Mouse (Mus musculus): ENCODE measurements around the gene Cep152. TPM values are rescaled to one million over a fixed set of nuclear protein-coding genes. Genes with fewer than 3 reads are reported as not detected.

Gene Cep152
- total RNA-seq, 2 experiments from 2014 or later: 1.4 to 1.5 TPM

DNA sequence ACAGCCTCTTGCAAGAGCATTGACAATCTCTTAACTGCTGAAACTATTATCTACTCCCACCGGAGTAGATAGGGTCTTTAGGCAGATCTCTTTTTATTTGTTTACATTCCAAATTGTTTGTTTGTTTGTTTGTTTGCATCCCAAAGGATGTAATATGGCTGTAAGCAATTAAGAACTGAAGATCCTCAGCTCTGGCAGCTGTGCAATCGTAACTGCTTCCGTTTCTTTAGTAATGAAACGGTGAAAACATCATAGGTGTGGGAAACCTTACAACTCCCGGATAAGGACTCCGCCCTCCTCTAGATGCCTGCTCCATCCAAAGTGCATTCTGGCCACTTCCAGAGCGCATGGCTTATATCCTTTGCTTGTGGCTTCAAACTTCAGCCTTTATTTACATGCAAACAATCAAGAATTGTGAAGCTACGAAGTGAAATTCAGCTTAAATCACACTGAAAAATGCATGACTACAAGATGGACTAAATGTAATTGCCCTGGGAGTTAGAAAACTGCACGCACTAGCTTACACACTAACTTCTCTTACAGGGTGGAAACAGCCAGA, 707 bp downstream of the Cep152 start:
- DNase-seq: no peak

DNA sequence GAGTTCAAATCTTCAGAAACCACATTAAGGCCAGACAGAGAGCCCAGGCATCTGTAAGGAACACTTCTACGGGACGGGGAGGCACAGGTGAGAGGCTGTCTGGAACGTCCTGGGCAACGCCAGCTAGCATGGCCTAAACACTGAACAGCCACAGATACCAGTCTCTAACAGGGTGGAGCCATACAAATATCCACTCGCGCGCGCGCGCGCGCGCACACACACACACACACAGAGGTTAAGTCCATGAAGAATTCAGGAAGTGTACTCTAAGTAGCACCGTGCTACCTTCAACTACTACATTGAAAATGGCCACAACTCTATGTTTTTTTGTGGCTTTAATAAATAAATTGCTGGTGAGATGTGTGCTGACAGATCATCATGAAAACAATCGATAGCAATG, 1.7 kb downstream of the Cep152 start:
- no peak for DNase-seq

GRCm38 (mm10) chr2:125620213-125620907, 4.6 kb downstream of the Cep152 start:
- DNase-seq: no peak

DNA sequence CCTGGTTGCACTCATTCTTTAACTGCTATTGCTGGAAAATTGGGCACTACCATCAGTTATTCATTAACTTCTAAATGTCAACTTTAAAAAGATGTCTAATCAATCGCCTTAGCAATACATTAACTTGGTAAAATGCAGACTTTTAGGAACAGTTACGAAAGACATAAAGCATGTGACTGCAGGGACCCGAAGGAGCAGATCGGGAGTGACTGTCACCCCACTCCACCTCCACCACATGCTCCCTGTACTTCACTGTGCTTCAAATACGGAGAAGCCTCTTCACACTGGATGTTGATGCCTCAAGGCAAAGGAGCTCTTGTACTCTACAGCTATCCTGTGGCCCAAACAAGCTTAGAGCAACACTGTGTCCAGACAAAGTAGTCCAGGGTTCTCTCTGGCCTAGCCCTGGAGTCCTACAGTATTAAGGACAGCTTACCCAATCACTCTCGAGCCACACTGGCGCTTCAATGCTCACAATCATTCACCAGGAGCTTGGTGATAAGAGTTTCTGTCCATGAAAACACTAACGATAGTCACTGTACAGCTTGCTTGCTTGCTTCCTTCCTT, 9.0 kb downstream of the Cep152 start:
- DNase-seq: no peak

DNA sequence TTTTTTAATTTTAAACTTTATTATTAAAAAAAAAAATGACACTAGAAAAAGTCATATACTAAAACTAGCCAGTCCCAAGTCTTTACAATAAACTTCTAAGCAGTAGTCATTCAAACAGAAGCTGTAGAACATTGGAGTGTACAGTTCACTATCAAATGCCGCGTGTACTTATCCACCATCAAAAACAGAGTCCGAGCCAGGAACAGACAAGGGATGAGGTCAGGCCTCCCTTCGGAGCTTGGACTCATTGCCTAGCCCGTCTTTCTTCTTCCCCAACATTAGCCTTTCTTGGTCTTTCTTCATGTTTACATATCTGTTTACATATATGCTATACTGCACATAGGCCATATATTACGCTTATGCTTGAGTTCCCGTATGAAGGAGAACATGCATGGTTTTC, 9.5 kb downstream of the Cep152 start:
- no peak for DNase-seq

DNA sequence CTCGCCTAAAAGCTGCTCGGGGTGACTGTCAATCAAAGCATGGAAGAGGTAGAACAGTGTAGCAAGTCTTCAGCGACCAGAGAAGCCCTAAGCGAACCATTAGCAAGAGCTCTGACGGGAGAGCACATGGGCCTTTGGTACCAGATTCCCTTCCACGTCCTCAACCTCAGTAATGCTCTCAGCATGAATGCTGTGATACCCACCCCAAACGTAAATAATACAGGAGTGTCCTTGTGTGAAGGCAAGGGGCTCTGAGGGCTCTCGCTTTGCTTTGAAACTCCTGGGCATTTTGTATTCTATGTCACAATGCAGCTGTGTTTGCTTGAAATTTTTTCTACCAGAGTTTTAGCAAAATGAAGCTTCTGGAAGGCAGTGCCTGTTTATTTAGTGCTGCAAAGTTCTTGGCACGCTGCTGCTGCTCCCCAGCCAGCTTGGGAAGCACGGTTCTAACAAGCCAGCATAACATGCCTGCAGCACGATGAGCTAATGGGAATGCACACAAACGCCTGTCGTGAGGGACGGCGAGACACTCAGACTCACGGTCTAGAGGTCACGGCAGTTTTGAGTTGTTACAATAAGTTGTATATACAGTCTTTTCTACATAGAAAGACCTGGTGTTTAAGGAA, 18.6 kb downstream of the Cep152 start:
- peak; percentile 67 to 76 for DNase-seq

DNA sequence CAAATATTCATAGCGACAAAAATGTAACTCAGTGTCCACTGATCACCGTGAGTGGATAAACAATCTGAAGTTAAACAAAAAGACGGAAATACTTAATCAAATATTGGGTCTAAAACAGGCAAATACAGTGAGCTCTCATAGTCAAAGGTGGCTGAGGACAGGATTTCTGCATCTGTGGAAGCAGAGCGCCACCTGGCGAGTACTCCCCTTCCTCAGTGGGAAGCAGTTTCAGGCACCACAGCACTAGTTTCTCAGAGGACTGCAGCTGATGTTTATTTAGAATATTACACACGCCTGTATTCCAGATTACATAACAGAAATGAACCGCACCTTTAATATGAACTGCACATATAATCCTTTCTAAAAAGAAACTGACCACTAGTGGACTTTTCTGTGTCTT, 20.3 kb downstream of the Cep152 start:
- DNase-seq: peak; percentile 57 to 82

DNA sequence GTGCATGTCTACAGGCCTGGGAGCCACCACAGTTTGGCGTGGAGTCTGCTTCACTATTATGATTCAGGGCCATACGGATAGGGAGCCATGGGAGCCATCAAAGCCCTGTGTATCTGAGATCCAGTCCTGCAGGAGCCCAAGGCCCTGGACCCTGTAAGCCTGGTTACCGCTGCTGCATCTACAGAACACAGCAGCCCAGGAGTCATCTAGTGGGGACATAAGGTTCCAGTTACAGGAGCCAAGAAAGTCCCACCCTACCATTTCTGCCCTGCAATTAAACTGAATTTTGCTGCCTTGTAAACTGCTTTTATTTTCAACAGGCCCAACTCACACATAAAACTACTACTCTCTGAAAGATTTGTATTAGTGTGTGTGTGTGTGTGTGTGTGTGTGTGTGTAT, 21.9 kb downstream of the Cep152 start:
- DNase-seq: no peak

DNA sequence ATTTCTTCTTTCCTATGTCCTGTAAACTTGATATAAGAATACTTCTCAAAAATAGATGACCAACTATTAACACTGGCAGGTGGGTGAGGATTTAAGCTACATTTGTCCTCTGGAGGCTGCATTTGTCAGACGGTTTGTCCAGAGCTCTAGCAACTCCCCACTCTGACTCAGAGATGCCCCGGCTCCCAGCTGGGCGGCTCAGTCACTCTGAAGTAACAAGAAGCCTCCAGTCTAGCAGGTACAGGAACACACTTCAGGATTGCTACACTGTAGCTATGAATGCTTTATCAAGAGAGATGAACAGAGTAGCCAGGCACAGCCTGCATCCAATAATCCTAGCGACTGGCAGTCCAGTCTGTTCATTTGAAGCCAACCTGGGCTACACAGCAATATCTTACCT, 26.0 kb downstream of the Cep152 start:
- DNase-seq: no peak

DNA sequence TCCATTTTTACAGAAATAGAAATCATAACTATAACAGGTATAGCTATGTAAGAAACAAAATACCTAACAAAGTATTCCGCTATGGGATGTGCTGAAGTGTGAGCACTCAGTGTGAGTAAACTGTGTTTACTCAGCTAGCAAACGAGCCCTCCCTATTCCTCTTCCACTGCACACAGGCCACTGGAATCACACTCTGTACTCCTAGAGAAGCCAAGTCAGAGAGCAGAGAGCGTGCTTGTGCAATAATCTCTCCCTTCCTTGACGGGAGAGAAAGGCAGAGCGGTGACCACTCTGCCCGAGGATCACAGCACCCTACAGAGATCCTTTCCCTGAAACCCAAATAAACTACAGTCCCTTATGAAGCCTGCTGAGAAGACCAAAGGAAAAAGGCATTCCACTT, 26.7 kb downstream of the Cep152 start:
- DNase-seq: peak; percentile 25 to 58

- no peak for DNase-seq
Measured at GRCm38 (mm10) chr2:125594786-125595185, 30.1 kb downstream of the Cep152 start.

DNA sequence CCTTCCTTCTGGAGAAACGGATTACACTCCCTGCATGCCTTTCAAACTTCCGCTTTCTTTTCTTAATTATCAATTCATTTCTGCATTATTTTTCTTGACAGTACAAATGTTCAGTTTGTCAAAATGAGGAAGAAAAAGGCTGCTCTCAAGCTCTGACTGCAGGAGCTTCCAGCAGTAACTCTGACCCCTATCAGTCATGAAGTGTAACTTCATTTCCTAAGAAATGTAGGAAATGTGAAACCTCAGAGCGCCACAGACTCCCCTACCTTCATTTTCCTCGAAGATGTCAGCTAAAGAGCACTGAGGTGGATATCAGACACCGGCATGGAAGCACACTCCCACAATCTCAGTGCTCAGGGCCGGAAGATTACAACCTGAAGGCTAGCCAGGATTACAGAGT, 30.8 kb downstream of the Cep152 start:
- no peak for DNase-seq

DNA sequence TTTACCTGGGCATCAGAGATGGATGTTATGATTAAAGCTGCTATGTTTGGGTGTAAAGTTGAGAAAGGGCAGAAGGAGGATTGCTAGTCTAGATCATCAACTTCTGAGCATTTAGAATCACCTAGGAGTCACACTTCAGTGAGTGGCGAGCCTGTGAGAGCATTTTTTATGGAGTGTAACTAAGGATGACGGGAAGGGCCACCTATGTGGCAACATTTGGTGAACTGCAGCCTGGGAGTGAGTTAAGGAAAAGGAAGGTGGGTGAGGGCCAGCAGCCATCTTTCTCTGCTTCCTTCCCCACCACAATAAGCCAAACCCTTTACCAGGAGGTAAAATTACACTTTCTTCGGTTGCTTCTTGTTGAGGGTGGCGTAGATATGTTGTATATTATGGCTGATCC, 33.0 kb downstream of the Cep152 start:
- no peak for DNase-seq

DNA sequence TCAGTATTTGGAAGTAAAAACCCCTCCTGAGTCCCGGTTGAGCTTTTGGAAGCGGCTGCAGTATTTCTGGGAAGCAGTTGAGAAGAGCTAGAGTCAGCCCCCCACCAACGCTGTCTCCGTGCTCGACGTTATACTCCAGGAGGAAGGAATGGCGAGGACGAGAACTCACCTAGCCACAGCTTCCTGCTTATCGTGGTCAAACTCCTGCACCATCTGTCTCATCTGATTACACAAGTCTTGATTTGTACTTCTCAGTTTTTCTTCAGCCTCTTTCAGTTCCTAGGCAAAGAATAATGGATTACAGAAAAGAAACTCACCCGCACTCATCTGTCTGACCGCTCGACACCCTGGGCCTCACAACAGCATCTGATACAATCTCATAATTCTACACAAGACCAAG, 35.6 kb downstream of the Cep152 start:
- no peak for DNase-seq

DNA sequence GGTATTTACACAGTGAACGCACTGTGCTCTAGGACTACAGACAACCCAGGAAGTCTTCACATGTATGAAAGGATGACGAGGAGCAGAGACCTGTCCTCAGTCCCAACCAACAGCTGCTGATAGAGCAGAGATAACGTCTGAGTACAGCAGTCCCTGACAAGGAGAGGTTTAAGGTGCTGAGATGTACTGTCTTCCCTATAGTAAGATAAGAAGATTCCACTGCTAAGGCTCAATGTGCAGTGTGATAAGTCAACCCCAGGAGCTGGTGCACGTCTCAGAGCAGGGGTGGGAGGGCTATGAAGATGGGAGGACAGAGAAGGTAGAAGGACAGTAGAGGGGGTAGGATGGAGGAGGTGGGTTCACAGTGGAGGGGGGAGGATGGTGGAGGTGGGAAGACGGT, 43.8 kb downstream of the Cep152 start:
- no peak for DNase-seq

GRCm38 (mm10) chr2:125577670-125578069, 47.2 kb downstream of the Cep152 start:
- DNase-seq: peak; percentile 26 to 58

- DNase-seq: peak in 1 of 2 experiments; percentile 16
Measured at GRCm38 (mm10) chr2:125576498-125576897, 48.4 kb downstream of the Cep152 start.

- no peak for DNase-seq
Measured at GRCm38 (mm10) chr2:125575766-125576165, 49.1 kb downstream of the Cep152 start.

DNA sequence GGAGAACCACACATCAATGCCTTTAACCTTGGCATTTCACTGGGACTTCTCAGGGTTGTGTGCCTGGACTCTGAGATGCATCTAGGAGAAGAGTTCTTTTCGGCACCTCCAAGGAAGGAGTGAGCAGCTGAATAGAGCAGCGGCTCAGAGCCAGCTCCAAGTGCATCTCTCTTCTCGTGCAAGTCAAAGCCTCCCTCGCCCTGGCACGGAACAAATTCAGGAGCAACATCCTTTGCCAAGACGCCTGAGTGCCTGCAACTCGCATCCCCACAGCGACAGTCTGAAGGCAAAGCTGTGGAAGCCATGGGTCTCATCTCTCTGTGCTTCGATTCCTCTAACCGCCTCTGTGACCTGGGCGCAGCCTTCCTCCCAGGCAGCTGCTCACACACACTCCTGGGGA, 61.0 kb downstream of the Cep152 start:
- no peak for DNase-seq

DNA sequence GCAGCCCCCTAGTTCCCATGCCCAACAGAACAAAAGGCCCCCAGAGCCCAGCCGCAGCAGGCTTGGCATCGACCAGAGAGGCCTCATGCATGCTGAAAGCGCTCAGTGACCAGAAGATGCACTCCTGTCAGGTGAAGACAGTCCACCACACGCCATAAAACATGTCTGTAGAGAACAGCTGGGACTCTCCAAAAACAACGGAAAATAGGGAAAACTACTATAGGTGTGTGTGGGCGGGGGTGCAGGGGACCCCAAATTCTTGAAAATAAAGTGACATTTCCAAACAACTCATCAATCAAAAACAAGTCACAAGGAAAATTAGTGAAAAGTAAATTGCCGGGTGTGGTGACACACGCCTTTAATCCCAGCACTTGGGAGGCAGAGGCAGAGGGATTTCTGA, 62.5 kb downstream of the Cep152 start:
- DNase-seq: no peak

- no peak for DNase-seq
Measured at GRCm38 (mm10) chr2:125560037-125560436, 64.9 kb downstream of the Cep152 start.

GRCm38 (mm10) chr2:125558634-125559589, 66.0 kb downstream of the Cep152 start:
- DNase-seq: peak; percentile 14 to 20

Measured in heart, adult 18-20 months (tissue).